Mouse (Mus musculus): ENCODE results near the gene Cd28. TPM values are rescaled to one million over a fixed set of nuclear protein-coding genes. Genes with fewer than 3 reads are reported as not detected.

Cd28 gene
- polyA plus RNA-seq, 1 experiment from 2014 or later: 0.08 TPM

GRCm38 (mm10) chr1:60755391-60756243 is 39.0 kb downstream of the Cd28 start:
- H3K9me3 ChIP-seq (ENCODE audit: control insufficient read depth, low read length): no peaks in the 10 kb centered on the region
- no peaks in the 10 kb centered on the region for H3K36me3 ChIP-seq (ENCODE audit: control insufficient read depth, insufficient read depth, low read length)
- no peaks in the 10 kb centered on the region for H3K27me3 ChIP-seq (ENCODE audit: control insufficient read depth, insufficient read depth, low read length)
- DNase-seq (ENCODE audit: low spot score) (no peak), ATAC-seq (replicated peaks; ENCODE audit: low FRiP score) (no peak)
- no peak overlapping the region for H3K4me2 ChIP-seq (ENCODE audit: low read depth, low read length, severe bottlenecking)
- 86% methylated on average over 7 of the region's 7 CpGs for WGBS
- no peaks in the 10 kb centered on the region for H3K4me1 ChIP-seq (replicated peaks; ENCODE audit: control insufficient read depth, insufficient read depth, low read length)
- H3K9ac ChIP-seq (ENCODE audit: low read length): no peak overlapping the region
- no peak overlapping the region for H3K4me3 ChIP-seq (ENCODE audit: low read depth, low read length)
- H3K27ac ChIP-seq (ENCODE audit: low read depth, low read length): no peak overlapping the region

DNA sequence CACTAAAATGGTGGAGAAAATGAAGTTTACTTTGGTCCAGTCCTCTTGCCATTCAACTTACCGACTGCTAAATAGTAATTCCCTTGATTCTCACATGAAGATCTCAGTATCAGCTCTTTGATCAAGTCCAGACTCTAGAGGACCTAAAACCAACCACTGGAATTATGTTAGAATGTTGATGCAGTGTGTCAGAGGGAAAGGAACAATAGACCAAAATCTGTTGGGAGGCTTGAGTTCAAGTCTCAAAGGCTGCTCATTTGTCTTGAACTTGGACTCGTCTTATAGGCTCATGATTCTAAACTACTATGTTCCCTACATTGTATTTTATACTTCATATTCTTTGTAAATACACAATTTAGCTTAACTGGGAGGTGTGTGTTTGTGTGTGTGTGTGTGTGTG is 41.0 kb downstream of the Cd28 start:
- no peak for DNase-seq (ENCODE audit: low spot score)
- no peak for ATAC-seq (replicated peaks; ENCODE audit: low FRiP score)
- no peak overlapping the region for H3K4me3 ChIP-seq (ENCODE audit: low read depth, low read length)
- H3K27me3 ChIP-seq (ENCODE audit: control insufficient read depth, insufficient read depth, low read length): no peaks in the 10 kb centered on the region
- H3K27ac ChIP-seq (ENCODE audit: low read depth, low read length): no peak overlapping the region
- 90% methylated on average over 2 of the region's 2 CpGs for WGBS
- no peaks in the 10 kb centered on the region for H3K36me3 ChIP-seq (ENCODE audit: control insufficient read depth, insufficient read depth, low read length)
- no peaks in the 10 kb centered on the region for H3K4me1 ChIP-seq (replicated peaks; ENCODE audit: control insufficient read depth, insufficient read depth, low read length)
- H3K9me3 ChIP-seq (ENCODE audit: control insufficient read depth, low read length): no peaks in the 10 kb centered on the region
- no peak overlapping the region for H3K4me2 ChIP-seq (ENCODE audit: low read depth, low read length, severe bottlenecking)
- no peak overlapping the region for H3K9ac ChIP-seq (ENCODE audit: low read length)

- 89% methylated on average over 1 of the region's 1 CpGs for WGBS
Measured at GRCm38 (mm10) chr1:60758226-60758625, 41.6 kb downstream of the Cd28 start.

DNA sequence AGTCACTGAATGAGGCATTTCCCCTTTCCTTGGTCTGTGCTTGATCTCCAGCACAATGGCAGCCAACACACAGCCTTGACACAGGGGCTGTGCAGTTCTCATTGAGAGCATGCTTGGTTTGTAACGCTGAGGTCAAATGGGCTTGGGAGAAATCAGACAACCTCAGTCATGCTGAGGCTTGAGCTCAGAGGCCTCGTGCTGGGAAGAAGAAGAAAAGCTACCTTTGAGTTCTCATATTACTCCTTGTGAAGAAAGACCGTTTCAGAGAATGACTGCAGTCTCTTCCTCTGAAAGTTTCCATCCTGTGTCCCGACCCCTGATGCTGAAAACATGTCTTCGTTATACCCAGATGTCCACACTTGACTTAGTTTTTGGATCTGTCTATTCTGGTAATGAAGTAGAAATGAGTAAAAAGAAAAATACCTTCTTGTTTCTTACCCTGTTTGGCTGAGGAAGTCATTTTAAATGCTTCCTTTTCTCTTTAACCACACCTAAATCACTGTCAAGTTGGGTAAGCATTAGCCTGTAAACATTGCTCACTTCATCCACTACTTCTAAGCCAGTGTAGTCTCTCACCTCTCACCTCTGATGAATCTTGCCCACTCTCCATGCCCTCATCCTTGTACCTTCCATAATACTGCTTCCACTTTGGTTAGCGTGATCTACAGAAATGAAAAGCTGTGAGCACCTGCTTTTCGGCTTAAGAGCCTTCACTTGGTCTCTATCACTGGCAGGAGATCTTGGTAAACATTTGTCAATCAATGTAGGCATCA is 43.1 kb downstream of the Cd28 start:
- Histone ChIP-seq H3K4me3 (ENCODE audit: low read depth, low read length) (no peak overlapping the region), H3K9me3 (ENCODE audit: control insufficient read depth, low read length) (no peaks in the 10 kb centered on the region), H3K4me1 (replicated peaks; ENCODE audit: control insufficient read depth, insufficient read depth, low read length) (no peaks in the 10 kb centered on the region), H3K9ac (ENCODE audit: low read length) (no peak overlapping the region), H3K27ac (ENCODE audit: low read depth, low read length) (no peak overlapping the region), H3K4me2 (ENCODE audit: low read depth, low read length, severe bottlenecking) (no peak overlapping the region), H3K36me3 (ENCODE audit: control insufficient read depth, insufficient read depth, low read length) (no peaks in the 10 kb centered on the region), H3K27me3 (ENCODE audit: control insufficient read depth, insufficient read depth, low read length) (no peaks in the 10 kb centered on the region)
- ATAC-seq (replicated peaks; ENCODE audit: low FRiP score) (no peak), DNase-seq (ENCODE audit: low spot score) (no peak)
- 65% methylated on average over 7 of the region's 7 CpGs for WGBS

More at GRCm38 (mm10) chr1:60758226-60758625, 41.6 kb downstream of the Cd28 start:
- Histone ChIP-seq H3K9ac (ENCODE audit: low read length) (no peak overlapping the region), H3K4me3 (ENCODE audit: low read depth, low read length) (no peak overlapping the region), H3K36me3 (ENCODE audit: control insufficient read depth, insufficient read depth, low read length) (no peaks in the 10 kb centered on the region), H3K4me2 (ENCODE audit: low read depth, low read length, severe bottlenecking) (no peak overlapping the region), H3K4me1 (replicated peaks; ENCODE audit: control insufficient read depth, insufficient read depth, low read length) (no peaks in the 10 kb centered on the region), H3K27me3 (ENCODE audit: control insufficient read depth, insufficient read depth, low read length) (no peaks in the 10 kb centered on the region), H3K9me3 (ENCODE audit: control insufficient read depth, low read length) (no peaks in the 10 kb centered on the region), H3K27ac (ENCODE audit: low read depth, low read length) (no peak overlapping the region)
- ATAC-seq (replicated peaks; ENCODE audit: low FRiP score): no peak
- DNase-seq (ENCODE audit: low spot score): no peak

DNA sequence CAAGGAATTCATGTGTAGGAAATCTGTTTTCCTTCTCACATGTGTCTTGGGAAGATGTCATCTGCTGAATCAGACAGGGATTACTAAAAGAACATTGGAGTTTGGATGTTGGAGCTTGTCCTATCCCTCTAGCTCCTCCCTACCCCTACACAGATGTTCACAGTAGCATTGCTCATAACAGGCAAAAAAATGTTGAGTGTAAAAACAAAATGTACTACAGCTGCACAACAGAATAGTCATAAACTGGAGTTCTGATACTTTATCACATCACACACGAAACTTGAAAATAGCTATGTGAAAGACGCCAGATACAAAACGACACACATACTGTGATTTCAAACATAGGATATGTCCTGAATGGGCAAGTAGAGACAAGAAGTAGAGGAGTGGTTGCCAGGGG is 43.9 kb downstream of the Cd28 start:
- Histone ChIP-seq H3K4me1 (replicated peaks; ENCODE audit: control insufficient read depth, insufficient read depth, low read length) (no peaks in the 10 kb centered on the region), H3K9ac (ENCODE audit: low read length) (no peak overlapping the region), H3K4me2 (ENCODE audit: low read depth, low read length, severe bottlenecking) (no peak overlapping the region), H3K36me3 (ENCODE audit: control insufficient read depth, insufficient read depth, low read length) (no peaks in the 10 kb centered on the region), H3K9me3 (ENCODE audit: control insufficient read depth, low read length) (no peaks in the 10 kb centered on the region), H3K4me3 (ENCODE audit: low read depth, low read length) (no peak overlapping the region), H3K27me3 (ENCODE audit: control insufficient read depth, insufficient read depth, low read length) (no peaks in the 10 kb centered on the region), H3K27ac (ENCODE audit: low read depth, low read length) (no peak overlapping the region)
- ATAC-seq (replicated peaks; ENCODE audit: low FRiP score) (no peak), DNase-seq (ENCODE audit: low spot score) (no peak)
- 93% methylated on average over 3 of the region's 3 CpGs for WGBS

GRCm38 (mm10) chr1:60761528-60762171 is 45.0 kb downstream of the Cd28 start:
- Histone ChIP-seq H3K4me2 (ENCODE audit: low read depth, low read length, severe bottlenecking) (no peak overlapping the region), H3K4me3 (ENCODE audit: low read depth, low read length) (no peak overlapping the region), H3K9me3 (ENCODE audit: control insufficient read depth, low read length) (no peaks in the 10 kb centered on the region), H3K27ac (ENCODE audit: low read depth, low read length) (no peak overlapping the region), H3K4me1 (replicated peaks; ENCODE audit: control insufficient read depth, insufficient read depth, low read length) (no peaks in the 10 kb centered on the region), H3K27me3 (ENCODE audit: control insufficient read depth, insufficient read depth, low read length) (no peaks in the 10 kb centered on the region), H3K36me3 (ENCODE audit: control insufficient read depth, insufficient read depth, low read length) (no peaks in the 10 kb centered on the region), H3K9ac (ENCODE audit: low read length) (no peak overlapping the region)
- ATAC-seq (replicated peaks; ENCODE audit: low FRiP score): no peak
- no peak for DNase-seq (ENCODE audit: low spot score)
- WGBS: 94% methylated on average over 3 of the region's 3 CpGs

DNA sequence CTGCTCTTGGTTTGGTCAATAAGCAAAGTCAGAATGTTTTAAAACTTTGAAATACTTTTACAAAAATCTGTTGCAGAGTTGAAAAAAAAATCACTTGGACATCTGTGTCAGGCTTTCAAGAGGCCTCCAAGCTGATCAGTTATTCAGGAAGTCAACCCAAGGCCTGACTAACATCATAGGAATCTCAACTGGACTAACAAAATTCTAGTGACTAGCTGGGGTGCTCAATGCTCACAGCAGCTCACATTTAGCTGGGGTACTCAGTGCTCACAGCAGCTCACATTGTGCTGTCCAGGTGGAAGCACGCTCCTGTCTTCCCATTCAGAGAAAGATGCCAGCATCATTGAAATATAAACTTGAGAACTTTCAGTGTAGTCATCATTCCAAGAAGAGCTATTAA is 45.9 kb downstream of the Cd28 start:
- no peak overlapping the region for H3K4me3 ChIP-seq (ENCODE audit: low read depth, low read length)
- H3K4me1 ChIP-seq (replicated peaks; ENCODE audit: control insufficient read depth, insufficient read depth, low read length): no peaks in the 10 kb centered on the region
- H3K27me3 ChIP-seq (ENCODE audit: control insufficient read depth, insufficient read depth, low read length): no peaks in the 10 kb centered on the region
- H3K36me3 ChIP-seq (ENCODE audit: control insufficient read depth, insufficient read depth, low read length): no peaks in the 10 kb centered on the region
- no peak overlapping the region for H3K4me2 ChIP-seq (ENCODE audit: low read depth, low read length, severe bottlenecking)
- H3K27ac ChIP-seq (ENCODE audit: low read depth, low read length): no peak overlapping the region
- 95% methylated on average over 1 of the region's 1 CpGs for WGBS
- H3K9ac ChIP-seq (ENCODE audit: low read length): no peak overlapping the region
- no peaks in the 10 kb centered on the region for H3K9me3 ChIP-seq (ENCODE audit: control insufficient read depth, low read length)
- ATAC-seq (replicated peaks; ENCODE audit: low FRiP score) (no peak), DNase-seq (ENCODE audit: low spot score) (no peak)

GRCm38 (mm10) chr1:60762916-60763315 is 46.3 kb downstream of the Cd28 start:
- Histone ChIP-seq H3K4me2 (ENCODE audit: low read depth, low read length, severe bottlenecking) (no peak overlapping the region), H3K9ac (ENCODE audit: low read length) (no peak overlapping the region), H3K9me3 (ENCODE audit: control insufficient read depth, low read length) (no peaks in the 10 kb centered on the region), H3K4me3 (ENCODE audit: low read depth, low read length) (no peak overlapping the region), H3K36me3 (ENCODE audit: control insufficient read depth, insufficient read depth, low read length) (no peaks in the 10 kb centered on the region), H3K4me1 (replicated peaks; ENCODE audit: control insufficient read depth, insufficient read depth, low read length) (no peaks in the 10 kb centered on the region), H3K27ac (ENCODE audit: low read depth, low read length) (no peak overlapping the region), H3K27me3 (ENCODE audit: control insufficient read depth, insufficient read depth, low read length) (no peaks in the 10 kb centered on the region)
- 92% methylated on average over 20 of the region's 20 CpGs for WGBS
- no peak for ATAC-seq (replicated peaks; ENCODE audit: low FRiP score)
- no peak for DNase-seq (ENCODE audit: low spot score)

Measured in forebrain, embryonic 11.5 days (tissue).